Mouse (Mus musculus): ENCODE measurements around the gene Hsh2d.

Gene Hsh2d

DNA sequence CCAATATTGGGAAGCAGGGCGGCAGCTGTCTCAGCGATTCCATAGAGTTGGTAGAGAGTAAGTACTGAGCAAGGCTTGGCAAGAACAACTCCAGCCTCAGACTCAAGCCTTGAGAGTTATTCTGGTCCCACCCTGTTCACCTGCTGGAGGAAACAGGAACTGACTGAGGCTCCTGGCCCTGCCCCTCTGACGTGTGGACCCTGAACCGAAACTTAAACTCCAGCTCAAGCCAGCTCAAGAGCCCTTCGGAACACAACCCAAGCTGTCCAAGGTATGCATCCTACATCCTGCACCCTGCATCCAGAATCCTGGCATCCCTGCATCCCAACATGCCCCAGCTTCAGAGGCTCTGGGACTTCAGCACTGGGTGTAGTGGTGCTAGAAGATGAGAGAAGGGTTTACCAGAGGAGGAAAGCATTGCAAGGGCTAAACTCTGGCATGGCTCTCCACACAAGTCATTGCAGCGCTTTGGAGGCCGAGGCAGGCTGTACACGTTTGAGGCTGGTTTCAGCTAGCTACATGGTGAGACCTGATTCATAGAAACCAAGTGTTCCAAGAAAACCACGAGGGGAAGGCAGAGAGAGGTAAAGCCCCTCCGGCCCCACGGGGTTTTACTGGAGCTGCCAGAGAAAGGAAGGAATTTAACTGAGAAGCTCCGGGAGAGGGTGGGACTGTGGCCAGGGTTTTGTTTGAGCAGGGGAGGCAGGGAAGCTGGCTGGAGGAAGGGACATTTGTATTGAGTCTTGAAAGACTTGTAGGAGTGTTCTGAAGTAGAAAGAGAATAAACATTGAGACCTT lies at the start of gene Hsh2d:
Gene Hsh2d, plus strand, starts transcription at position 222 of the 798 bp plus-strand sequence.
- DNase-seq (ENCODE audit: extremely low spot score): no peak

DNA sequence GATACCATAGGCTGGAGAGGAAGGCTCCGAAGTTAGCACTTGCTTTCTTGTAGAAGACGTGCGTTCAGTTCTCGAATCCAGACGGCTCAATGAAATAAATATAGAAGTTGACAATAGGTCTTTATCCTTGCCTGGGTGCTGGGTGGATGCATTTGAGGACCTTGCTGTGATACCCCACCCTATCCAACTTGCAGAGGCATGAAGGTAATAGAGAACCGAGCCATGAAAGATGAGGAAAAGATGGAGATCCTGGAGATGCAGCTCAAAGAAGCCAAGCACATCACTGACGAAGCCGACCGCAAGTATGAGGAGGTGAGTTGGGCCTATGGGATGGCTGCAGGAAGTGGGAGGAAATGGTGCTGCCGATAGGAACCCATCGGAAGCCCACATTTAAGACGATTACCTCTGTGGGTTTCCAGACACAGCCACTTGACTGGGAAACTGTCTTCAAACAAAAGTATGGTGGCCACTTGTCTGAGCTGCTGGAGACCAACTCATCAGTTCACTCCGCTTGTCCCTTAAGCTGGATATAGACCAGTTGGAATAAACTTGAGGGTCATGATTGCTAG lies 46.1 kb upstream of the Hsh2d start:
- no peak for DNase-seq (ENCODE audit: extremely low spot score)

DNA sequence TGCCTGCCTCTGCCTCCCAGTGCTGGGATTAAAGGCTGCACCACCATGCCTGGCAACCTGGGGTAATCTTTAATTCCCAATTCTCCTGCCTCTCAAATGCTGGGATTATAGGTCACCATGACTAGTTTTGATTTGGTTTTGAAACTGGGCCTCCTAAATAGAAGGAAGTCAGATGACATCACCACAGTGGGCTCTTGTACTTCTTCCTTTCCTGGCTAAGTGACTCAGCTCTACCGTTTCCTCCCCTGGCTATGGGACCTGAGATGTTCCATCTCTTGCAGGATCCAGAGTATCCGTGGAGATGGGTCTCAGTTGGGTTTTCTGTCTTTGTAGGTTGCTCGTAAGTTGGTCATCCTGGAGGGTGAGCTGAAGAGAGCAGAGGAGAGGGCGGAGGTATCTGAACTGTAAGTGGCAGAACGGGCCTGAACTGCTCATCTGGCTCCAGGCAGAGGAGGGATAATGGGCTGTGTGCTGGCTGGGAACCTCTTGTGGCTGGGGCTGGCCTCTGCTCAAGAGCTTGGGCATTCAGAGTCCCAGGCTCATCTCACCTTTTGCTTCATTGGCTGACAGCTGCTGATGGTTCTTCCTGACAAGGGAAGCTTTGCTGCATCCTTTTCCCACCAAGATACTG lies 45.0 kb upstream of the Hsh2d start:
- DNase-seq (ENCODE audit: extremely low spot score): no peak

DNA sequence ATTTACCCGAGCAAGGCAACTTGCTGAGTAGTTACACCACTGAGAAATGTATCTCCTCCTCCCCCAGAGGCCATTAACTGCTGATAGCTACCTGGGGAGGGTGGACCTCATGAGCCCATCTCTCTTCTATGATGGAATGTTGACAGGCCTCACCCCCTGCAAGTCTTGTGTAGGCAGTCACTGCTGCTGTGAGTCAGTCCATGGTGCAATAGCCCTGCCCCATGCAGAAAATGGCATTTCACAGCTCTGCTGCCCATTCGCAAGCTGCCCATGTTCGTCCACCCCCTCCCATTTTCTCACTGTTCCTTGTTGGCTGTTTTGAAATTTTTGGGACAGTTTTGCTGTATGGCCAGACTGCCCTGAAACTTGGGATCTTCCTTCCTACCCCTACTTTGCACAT lies 43.9 kb upstream of the Hsh2d start:
- no peak for DNase-seq (ENCODE audit: extremely low spot score)

DNA sequence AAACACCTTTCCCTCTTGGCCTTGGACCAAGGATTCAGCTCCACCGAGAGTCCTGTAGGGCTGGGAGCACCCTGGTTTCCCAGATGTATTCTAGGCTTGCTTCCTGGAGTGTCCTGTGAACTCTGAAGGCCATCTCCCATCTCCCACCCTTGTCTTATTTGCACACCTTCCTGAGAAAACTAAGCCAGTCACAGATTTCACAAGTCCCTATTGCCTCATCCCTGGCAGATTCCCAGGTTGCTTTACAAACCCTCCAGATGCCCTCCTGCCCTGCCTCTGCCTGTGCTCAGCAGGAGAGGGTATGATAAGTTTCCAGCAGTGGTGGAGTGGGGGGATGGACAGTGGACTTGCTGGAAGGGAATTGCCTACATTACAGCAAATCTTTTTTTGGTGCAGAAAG lies 43.4 kb upstream of the Hsh2d start:
- DNase-seq (ENCODE audit: extremely low spot score): no peak

DNA sequence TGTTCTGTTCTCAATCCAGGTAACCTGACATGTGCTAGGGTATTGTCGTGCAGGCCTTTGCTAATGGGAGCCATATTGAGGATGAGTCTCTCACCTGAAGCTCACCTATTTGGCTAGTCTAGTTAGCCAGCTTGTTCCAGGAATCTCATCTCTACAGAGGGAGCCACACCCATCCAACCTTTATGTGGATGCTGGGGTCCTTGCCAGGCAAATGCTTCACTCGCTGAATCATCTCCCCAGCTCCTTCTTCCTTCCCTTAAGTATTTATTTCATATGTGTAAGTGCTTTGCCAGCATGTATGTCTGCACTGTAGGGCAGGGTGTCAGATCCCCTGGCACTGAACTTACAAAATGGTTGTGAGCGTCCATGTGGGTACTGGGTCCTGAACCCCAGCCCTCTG lies 42.9 kb upstream of the Hsh2d start:
- no peak for DNase-seq (ENCODE audit: extremely low spot score)

DNA sequence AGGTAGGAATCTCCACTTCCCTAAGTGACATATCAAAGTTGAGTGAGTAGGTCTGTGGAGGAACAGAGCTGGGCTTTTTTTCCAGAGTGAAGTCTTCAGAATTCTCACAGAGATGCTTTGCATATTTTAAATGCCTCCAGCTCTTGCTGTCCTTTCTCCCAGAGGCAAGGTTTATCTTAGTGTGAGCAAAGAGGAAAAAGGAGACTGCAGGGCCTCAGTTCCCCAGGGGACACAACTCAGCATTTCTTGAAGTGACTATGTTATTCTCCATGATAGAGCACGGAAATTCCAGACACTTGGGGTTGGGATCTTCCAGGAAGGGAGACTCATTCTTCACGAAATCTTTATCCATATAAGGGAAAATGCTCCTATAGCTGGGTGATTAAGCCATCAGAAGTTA lies 42.2 kb upstream of the Hsh2d start:
- no peak for DNase-seq (ENCODE audit: extremely low spot score)

DNA sequence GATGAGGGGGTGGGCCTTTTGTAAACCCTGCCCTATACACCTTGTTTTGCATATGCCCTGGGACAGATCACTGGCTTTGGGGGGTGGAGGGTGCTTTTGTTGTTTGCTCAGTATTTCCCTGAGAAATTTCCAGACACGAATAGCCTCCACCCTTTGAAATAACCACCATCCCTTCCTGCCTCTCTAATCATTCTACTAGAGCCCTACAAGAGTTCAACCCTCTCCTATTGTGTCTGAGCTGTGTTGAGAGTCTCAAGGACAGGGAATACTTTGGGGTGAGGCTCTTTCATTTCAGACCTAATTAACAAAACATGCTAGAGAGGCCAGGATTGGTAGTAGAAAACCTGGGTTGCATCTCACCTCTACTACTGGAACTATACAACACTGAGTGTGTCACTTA lies 40.4 kb upstream of the Hsh2d start:
- DNase-seq (ENCODE audit: extremely low spot score): no peak

DNA sequence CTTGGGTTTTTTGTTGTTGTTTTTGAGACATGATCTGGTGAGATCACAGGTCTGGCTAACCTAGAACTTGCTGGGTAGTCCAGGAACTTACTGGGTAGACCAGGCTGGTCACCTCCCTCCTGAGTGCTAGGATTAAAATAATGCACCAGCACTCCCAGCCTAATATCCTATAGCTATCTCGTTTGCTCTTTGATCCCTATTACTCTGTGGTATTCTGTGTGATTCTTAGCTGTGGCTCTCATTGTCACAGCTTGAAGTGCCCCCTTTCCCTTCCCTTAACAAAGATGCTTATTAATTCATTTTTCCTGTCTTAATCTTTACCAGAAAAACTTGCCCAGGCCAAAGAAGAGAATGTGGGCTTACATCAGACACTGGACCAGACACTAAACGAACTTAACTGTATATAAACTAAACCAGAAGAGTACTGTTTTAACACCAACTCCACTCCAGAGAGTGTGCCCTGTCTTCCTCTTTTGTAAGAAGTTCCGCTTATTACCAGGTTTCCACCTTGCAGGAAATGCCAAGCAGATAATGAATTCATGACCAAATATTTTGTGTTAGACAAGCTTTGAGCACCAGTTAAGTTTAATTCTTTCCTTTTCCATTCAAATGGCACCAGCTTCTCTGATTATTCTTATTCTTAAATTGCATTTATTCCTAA lies 37.9 kb upstream of the Hsh2d start:
- no peak for DNase-seq (ENCODE audit: extremely low spot score)

DNA sequence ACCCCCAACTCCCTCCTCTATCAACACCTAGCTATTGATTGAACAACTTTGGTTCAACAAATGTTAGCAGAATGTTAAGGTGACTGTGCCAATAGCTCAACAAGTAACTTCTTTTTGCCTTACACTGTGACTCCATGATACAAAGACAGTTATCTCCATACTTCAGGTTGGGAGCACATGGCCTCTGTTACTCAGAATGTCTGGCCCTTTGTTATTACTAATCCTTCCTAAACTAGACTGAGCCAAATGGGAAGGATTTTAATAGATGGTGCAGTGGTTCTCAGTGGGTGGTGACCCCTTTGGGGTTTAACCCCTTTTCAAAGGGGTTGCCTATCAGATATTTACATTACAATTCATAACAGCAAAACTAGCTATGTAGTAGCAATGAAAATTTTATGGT lies 36.1 kb upstream of the Hsh2d start:
- DNase-seq (ENCODE audit: extremely low spot score): no peak

DNA sequence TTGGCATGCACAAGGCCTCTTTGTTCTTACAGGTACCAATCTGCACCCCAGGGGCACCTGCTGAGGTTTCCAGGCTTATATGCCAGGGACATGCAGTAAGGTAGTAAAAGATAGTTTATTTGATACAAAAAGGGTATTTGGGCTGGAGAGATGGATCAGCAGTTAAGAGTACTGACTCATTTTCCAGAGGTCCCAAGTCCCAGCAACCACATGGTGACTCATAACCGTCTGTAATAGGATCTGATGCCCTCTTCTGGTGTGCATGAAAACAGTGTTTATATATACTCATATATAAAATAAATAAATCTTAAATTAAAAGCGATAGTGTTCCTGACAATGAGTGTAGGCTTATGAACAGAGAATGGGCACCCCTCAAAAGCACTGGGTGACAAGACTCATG lies 31.3 kb upstream of the Hsh2d start:
- DNase-seq (ENCODE audit: extremely low spot score): no peak

DNA sequence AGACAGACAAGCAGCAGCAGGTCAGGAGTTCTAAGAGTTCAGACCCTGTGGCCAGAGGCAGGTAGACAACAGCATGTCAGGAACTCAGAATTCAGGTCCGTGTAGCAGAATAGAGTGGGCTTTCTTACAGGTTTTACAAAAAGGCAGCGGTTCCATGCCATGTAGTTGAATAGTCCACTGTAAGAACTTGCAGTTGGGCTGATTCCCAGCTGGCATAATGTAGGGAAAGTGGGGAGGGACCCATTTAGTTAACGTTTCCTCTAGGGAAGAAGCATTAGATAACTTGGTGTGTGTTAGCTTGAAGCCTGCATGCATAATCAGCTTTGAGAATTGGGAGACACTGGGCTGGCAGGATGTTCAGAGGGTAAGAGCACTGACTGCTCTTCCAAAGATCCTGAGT lies 30.7 kb upstream of the Hsh2d start:
- no peak for DNase-seq (ENCODE audit: extremely low spot score)

DNA sequence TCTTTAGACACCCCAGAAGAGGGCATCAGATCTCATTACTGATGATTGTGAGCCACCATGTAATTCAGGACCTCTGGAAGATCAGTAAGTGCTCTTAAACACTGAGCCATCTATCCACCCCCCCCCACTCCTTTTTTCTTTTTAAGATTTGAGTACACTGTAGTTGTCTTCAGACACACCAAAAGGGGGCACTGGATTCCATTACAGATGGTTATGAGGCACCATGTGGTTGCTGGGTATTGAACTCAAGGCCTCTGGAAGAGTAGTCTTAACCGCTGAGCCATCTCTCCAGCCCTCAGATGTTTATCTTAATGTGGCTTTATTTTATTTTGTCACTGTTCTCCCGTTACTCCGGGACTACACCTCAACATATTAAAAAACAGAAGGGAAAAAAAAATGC lies 29.4 kb upstream of the Hsh2d start:
- no peak for DNase-seq (ENCODE audit: extremely low spot score)

DNA sequence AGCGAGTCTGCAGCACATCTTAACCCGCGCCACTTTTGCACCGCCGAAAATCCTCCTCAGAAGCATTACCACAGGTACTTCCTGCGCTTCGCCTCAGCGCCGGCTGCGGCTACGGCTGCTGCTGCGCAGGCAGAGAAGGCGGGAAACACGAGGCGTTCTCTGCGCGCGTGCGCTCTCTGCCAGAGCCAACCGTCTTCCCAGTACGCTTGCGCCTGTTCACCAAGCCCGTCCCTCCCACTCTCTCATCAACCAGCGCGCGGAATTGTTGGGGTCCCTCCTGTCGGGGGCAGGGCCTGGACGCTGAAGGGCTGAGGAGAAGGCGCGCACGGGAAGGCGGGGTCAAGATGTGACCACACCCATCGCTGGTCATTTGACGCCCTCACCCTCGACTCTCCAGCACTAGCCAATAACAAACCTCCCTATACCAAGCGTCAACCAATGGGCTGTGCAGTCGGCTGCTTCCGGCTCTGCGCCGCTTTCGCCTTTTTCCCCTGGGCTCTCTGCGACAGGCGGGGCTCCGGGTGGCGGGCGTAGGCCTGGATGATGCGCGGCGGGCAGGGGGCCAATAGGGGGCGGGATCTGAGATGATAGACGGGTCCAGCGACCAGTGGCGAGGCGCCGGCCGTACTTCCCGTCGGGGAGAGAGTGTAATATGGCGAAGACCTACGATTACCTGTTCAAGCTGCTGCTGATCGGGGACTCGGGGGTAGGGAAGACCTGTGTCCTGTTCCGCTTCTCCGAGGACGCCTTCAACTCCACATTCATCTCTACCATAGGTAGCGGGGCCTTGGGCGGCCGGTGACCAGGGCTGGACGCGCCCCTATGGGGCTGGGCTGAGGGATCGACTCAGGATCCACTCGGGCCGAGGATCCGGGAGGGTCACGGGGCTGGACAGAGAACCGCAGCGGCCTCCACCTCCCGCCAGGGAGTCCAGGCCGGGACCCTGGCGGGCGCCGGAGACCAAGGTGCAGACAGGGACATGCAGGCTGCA lies 28.4 kb upstream of the Hsh2d start, which contains the start of gene Rab8a:
Gene Rab8a, plus strand, starts transcription at position 494 of the 991 bp plus-strand sequence.
- DNase-seq (ENCODE audit: extremely low spot score): peak; percentile 99

DNA sequence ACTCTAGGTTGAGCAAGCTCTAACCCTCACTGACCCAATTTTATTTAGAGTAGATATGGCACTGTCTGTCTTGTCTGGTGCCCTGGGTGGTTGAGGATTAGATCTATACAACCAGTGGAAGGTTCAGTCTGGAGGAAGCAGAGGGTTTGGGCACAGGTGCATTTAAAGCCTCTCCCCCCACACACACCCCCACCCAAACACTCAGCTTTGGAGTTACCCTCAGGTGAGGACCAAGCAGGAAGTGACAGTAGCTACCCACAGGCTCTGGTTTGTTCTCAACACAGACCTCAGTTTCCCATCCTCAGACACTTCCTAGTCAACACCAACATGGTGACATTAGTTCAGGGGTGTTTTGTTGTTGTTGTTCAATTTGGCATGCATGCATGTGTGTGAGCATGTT lies 26.6 kb upstream of the Hsh2d start:
- DNase-seq (ENCODE audit: extremely low spot score): no peak

DNA sequence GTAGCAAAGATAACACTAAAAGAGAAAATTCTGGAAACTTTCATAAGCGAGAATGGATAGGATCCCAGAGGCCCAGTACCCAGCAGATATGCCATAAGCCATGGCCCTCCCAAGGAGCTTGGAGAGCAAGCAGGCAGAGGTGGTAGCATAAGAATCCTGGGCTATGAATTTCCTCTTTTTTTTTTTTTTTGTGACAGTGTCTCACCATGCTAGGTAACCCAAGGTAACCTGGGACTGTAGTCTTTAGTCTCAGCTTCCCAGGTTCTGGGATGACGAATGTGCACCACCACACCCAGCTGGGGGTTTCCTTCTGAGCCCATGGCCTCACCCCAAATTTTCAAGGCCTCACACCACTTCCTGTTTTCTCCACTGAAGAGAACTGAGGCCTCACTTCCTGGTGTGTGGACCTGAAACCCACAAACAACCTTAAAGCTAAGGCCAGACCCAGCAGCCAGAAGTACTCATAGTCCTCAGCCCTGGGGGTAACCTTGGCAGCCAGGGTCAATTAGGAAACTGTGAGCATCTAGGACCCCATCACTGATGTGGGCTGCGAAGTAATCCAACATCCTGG lies 20.3 kb upstream of the Hsh2d start:
- DNase-seq (ENCODE audit: extremely low spot score): no peak

DNA sequence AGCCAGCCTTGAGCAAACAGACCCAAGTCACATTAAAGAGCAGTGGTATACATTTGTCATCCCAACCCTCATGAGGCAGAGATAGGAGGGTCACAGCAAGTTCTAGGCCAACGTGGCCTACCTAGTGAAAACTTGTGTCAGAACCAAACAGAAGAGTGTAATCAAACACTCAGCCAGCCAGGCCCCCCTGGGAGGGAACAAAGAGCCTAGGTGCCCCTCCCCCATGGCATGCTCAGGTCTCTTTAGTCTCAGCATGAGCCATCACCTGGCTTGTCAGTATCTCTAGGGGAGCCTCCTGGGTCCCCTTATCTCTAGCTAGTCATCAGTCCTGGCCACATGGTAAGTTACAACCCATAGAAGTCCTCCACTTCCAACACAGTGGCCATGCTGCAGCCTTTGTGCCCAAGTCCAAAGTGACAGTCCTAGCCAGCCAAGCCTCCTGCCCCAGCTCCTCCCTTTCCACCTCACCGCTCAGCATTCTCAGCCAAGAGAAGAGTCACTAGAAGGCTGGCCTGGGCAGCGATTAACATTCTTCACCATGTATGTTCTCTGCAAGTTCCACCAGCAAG lies 19.7 kb upstream of the Hsh2d start:
- no peak for DNase-seq (ENCODE audit: extremely low spot score)

DNA sequence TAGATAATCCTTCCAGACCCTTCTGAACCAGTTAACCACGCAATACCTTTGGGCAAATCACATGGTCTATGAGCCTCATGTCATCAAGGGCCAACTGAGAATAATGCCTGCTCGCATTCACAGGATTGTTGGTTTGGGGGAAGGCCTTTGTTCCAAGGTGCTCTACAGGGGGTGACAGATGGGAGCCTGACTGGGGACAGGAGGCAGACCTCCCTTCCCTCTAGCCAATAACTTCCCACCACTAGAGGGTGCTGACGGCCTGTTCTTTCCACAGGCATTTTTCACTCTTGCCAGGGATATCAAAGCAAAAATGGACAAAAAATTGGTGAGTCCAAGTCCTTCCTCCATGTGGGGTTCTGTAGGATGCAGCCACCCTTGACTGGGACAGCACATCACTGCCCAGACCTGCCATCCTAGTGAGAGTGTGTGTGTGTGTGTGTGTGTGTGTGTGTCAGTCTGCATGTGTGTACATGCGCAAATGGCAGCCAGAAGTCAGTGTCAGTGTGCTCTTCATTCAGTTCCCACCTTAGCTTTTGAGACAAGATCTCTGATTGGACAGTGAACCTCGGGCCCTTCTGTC lies 12.0 kb upstream of the Hsh2d start:
- DNase-seq (ENCODE audit: extremely low spot score): peak; percentile 67

DNA sequence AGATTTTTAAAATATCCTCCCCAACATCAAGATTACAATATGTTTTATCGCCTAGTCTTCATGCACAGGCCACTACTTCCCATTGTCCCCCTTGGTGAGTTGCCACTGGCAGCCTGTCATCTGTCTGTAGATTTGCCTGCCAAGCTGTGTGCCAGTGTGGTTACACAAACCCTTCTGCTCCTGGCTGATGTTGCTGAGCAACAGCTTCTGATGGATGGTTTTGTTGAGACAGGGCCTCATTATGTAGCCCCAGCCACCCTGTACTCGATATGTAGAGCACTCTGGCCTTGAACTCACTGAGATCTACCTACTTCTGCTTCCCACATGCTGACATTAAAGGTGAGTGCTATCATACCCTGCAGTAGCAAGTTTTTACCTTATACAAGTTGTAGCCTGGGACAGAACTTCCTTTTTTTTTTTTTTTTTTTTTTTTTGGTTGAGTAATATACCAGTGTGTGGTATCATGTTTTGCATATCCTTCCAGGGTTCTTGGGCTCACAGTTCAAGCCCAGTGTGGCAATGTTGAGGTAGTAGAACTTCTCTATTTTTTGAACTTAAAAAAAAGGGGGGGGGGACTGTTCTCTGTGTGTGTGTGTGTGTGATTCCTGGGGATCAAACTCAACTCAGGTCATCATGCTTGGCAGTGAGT lies 5.8 kb upstream of the Hsh2d start:
- no peak for DNase-seq (ENCODE audit: extremely low spot score)

DNA sequence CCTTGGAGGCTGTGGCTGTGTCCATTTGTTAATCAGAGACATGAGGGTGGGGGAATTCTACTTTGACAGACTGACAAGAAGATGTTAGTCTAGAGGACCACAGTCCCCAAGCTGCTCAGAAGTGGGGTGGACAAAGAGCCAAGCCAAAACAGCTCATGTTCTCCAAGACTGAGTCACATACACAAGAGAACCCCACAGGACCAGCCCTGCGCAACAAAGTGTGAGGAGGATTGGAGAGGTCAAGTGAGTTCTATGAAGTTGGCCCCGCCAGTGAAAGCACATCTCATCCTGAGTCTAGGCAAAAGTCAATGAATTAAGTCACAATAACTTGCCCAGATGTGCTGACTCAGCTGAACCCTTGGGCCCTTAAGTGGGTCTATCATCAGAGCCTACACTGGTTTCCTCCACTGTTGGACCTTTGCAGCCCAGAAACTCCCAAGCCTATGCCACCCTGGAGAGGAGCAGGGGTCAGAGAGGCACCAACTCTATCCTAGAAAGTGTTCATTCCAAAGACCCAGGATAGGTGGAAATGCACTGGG lies 1.6 kb upstream of the Hsh2d start:
- no peak for DNase-seq (ENCODE audit: extremely low spot score)
